Mouse (Mus musculus) limb, embryonic 10.5 days (tissue): ENCODE data around the gene Dact3. TPM values are rescaled to one million over a fixed set of nuclear protein-coding genes. Genes with fewer than 3 reads are reported as not detected.

Experiments
- DNase-seq: peaks from one replicate; pipeline ENCODE4 v3.0.0-alpha.2; 2017; ENCODE audit warnings: low spot score
- H3K27ac ChIP-seq: fragments of 300-500 bp; sonication (generic); 2 replicates; pipeline ENCODE4 v1.5.1; 2016; ENCODE audit warnings: mild to moderate bottlenecking
- H3K27me3 ChIP-seq: fragments of 300-500 bp; sonication (generic); 2 replicates; pipeline ENCODE4 v1.6.1; 2016; ENCODE audit warnings: low read depth, mild to moderate bottlenecking; ENCODE audit not compliant: poor library complexity, severe bottlenecking
- H3K36me3 ChIP-seq: fragments of 300-500 bp; sonication (generic); 2 replicates; pipeline ENCODE4 v1.6.1; 2016; ENCODE audit warnings: mild to moderate bottlenecking, moderate library complexity
- H3K4me1 ChIP-seq: fragments of 300-500 bp; sonication (generic); 2 replicates; pipeline ENCODE4 v1.6.1; 2016
- H3K4me3 ChIP-seq: fragments of 300-500 bp; sonication (generic); 2 replicates; pipeline ENCODE4 v1.5.1; 2016; ENCODE audit warnings: mild to moderate bottlenecking, moderate library complexity
- H3K9me3 ChIP-seq: fragments of 300-500 bp; sonication (generic); replicated peaks from 2 replicates; pipeline ENCODE4 v1.6.1; 2016; ENCODE audit warnings: mild to moderate bottlenecking
- WGBS: fragments of 180-500 bp; shearing (Covaris S2); methylation state at CpG from one replicate; pipeline ENCODE4 v1.1.7; 2016; 5-methylcytosine and 5-hydroxymethylcytosine counted together
- polyA plus RNA-seq: library from polyadenylated mRNA; unstranded; fragments of >200 nt; fragmentation: Nextera tagmentation; extraction: Ambion mirVana; gene quantifications from 2 replicates; pipeline ENCODE4 v1.2.1, GENCODE M21; 2016

The Dact3 gene
- polyA plus RNA-seq, 1 experiment from 2014 or later, result 8.2 TPM

GRCm38 (mm10) chr7:16869497-16869896 lies 5.6 kb upstream of the Dact3 start:
- DNase-seq, result peak; percentile 61
- no peaks in the 10 kb centered on the region for H3K9me3 ChIP-seq
- peaks cover 22% of the 10 kb centered on the region for H3K4me1 ChIP-seq
- WGBS, result 12% methylated on average over 16 of the region's 16 CpGs
- H3K27ac ChIP-seq, result peak overlapping the region; percentile 32; the same call in 1 of the 2 replicates
- H3K36me3 ChIP-seq, result peaks cover 70% of the 10 kb centered on the region
- H3K4me3 ChIP-seq, result peak overlapping the region; percentile 41
- no peaks in the 10 kb centered on the region for H3K27me3 ChIP-seq

GRCm38 (mm10) chr7:16871600-16871999 lies 3.5 kb upstream of the Dact3 start:
- H3K36me3 ChIP-seq, result peaks cover 50% of the 10 kb centered on the region
- no peak overlapping the region for H3K4me3 ChIP-seq
- H3K9me3 ChIP-seq, result no peaks in the 10 kb centered on the region
- peaks cover 24% of the 10 kb centered on the region for H3K4me1 ChIP-seq
- WGBS, result 79% methylated on average over 10 of the region's 10 CpGs
- no peaks in the 10 kb centered on the region for H3K27me3 ChIP-seq
- no peak for DNase-seq
- no peak overlapping the region for H3K27ac ChIP-seq

- H3K27me3 ChIP-seq, result no peaks in the 10 kb centered on the region
- no peak for DNase-seq
- H3K4me1 ChIP-seq, result peaks cover 33% of the 10 kb centered on the region
- H3K27ac ChIP-seq, result no peak overlapping the region
- H3K9me3 ChIP-seq, result no peaks in the 10 kb centered on the region
- H3K4me3 ChIP-seq, result no peak overlapping the region
- peaks cover 42% of the 10 kb centered on the region for H3K36me3 ChIP-seq
- 95% methylated on average over 9 of the region's 9 CpGs for WGBS
These were observed 2.6 kb upstream of the Dact3 start for GRCm38 (mm10) chr7:16872478-16872877.

DNA sequence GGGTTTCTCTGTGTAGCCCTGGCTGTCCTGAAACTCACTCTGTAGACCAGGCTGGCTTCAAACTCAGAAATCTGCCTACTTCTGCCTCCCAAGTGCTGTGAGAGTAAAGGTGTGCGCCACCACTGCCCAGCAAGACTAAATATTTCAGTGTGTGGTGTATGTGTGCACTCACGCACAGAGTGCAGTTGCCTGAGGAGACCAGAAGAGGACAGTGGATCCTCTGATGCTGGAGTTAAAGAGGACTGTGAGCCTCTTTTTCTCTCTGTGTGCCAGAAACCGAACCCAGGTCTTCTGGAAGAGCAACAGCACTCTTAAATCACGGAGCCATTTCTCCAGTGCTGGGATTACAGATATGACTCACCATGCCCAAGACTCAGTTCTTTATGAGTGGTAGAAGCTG lies 1.7 kb upstream of the Dact3 start:
- no peak for DNase-seq
- Histone ChIP-seq H3K9me3 (no peaks in the 10 kb centered on the region), H3K36me3 (peaks cover 44% of the 10 kb centered on the region), H3K27me3 (no peaks in the 10 kb centered on the region), H3K4me1 (peaks cover 42% of the 10 kb centered on the region), H3K27ac (no peak overlapping the region), H3K4me3 (0 out of 2 replicates have a peak overlapping the region, but pooled peaks have one; percentile 4)
- 94% methylated on average over 4 of the region's 4 CpGs for WGBS

- Histone ChIP-seq H3K9me3 (no peaks in the 10 kb centered on the region), H3K4me1 (peaks cover 45% of the 10 kb centered on the region), H3K27ac (peak overlapping the region; percentile 96), H3K36me3 (peaks cover 47% of the 10 kb centered on the region), H3K27me3 (no peaks in the 10 kb centered on the region), H3K4me3 (peak overlapping the region; percentile 94)
- WGBS, result 4% methylated on average over 17 of the region's 17 CpGs
- DNase-seq, result peak; percentile 84
These were observed 927 bp upstream of the Dact3 start for GRCm38 (mm10) chr7:16874190-16874589.

DNA sequence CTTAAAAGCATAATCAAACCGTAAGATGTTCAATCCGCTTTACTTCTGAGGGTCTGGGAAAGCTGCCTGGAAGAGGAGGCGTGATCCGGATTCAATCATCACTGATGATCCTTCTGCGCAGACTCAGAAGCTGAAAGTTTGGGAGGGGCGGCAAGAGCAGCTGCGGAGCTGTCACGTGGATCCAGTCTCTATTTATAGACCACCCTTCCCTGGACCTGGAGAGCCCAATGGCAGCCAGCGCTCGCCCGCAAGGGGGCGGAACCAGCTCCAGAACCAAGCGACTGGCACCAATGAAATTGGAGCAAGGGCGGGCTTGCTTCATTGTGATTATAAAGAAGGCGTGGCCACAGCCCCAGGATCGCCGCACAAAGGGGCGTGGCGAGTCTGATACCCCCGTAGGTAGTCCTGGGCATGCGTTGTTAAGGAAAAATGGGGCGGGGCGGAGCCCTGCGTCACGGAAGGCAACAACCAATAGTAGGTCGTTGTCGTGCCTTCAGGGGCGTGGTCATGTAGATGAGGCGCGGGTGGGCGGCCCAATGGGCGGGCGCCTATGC lies 284 bp upstream of the Dact3 start:
- WGBS, result under 1% methylated on average over 33 of the region's 33 CpGs
- Histone ChIP-seq H3K4me3 (peak overlapping the region; percentile 94), H3K4me1 (peaks cover 43% of the 10 kb centered on the region), H3K36me3 (peaks cover 46% of the 10 kb centered on the region), H3K9me3 (no peaks in the 10 kb centered on the region), H3K27me3 (no peaks in the 10 kb centered on the region), H3K27ac (peak overlapping the region; percentile 96)
- peak; percentile 99 for DNase-seq

DNA sequence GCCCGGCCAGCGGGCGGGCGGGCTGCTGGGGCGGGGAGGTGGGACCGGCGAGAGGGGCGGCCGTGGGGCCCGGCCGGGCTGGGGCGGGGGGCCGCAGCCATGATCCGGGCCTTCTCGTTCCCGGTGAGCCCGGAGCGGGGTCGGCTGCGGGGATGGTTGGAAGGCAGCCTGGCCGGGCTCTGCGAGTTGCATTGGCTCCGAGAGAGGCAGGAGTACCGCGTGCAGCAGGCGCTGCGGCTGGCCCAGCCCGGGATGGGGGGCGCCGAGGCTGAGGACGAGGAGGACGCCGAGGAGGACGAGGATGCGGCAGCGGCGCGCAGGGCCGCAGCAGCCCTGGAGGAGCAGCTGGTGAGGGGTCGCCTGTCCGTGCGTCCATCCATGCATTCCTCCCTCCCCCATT lies 209 bp downstream of the Dact3 start:
- Histone ChIP-seq H3K4me3 (peak overlapping the region; percentile 94), H3K27me3 (no peaks in the 10 kb centered on the region), H3K27ac (peak overlapping the region; percentile 96), H3K9me3 (no peaks in the 10 kb centered on the region), H3K36me3 (peaks cover 44% of the 10 kb centered on the region), H3K4me1 (peaks cover 43% of the 10 kb centered on the region)
- WGBS, result under 1% methylated on average over 42 of the region's 42 CpGs
- no peak for DNase-seq

GRCm38 (mm10) chr7:16876006-16876405 lies 889 bp downstream of the Dact3 start:
- peaks cover 43% of the 10 kb centered on the region for H3K4me1 ChIP-seq
- WGBS, result 1% methylated on average over 11 of the region's 11 CpGs

DNA sequence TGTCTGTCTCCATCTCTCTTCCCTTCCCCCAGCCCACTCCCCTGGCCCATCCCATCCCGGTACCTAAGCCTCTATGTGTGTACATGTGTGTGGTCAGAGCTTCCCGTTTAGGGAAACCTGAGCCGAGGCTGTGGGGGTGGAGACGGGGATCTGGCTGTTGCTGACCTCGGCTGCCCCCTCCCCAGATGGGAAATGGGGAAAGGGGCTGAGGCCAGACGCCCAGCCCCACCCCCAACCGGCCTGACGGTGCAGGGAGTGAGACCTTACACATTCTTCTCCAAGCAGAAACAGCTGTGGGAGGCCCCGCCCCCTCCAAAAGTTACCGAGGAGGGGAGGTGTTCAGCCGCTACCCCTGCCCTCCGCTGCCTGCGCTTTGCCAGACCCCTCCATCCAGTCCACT lies 1.5 kb downstream of the Dact3 start:
- peak overlapping the region; percentile 94 for H3K4me3 ChIP-seq
- peaks cover 44% of the 10 kb centered on the region for H3K36me3 ChIP-seq
- peak overlapping the region; percentile 96 for H3K27ac ChIP-seq
- WGBS, result under 1% methylated on average over 13 of the region's 13 CpGs
- H3K4me1 ChIP-seq, result peaks cover 47% of the 10 kb centered on the region
- peak; percentile 97 for DNase-seq
- H3K27me3 ChIP-seq, result no peaks in the 10 kb centered on the region
- no peaks in the 10 kb centered on the region for H3K9me3 ChIP-seq

More at GRCm38 (mm10) chr7:16876006-16876405, 889 bp downstream of the Dact3 start:
- Histone ChIP-seq H3K4me3 (peak overlapping the region; percentile 94), H3K36me3 (peaks cover 44% of the 10 kb centered on the region), H3K27ac (peak overlapping the region; percentile 96), H3K9me3 (no peaks in the 10 kb centered on the region), H3K27me3 (no peaks in the 10 kb centered on the region)
- peak; percentile 58 for DNase-seq

DNA sequence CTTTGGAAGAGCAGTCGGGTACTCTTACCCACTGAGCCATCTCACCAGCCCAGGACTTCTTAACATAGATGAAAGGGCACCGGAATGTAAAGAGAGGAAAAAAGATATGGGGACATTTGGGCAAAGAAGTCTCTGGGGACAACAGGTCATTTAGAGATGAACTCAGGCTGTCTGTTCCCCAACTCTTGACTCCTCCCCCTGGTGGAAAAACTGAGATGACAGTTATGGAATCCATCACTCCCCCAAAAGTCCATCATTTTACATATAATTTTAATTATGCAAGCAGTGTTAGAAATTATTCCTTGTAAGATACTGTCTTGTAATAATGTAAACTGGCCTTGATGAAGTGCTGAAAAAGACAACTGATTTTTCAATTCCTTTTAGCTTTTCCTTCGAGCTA lies 2.6 kb downstream of the Dact3 start:
- H3K9me3 ChIP-seq, result no peaks in the 10 kb centered on the region
- 91% methylated on average over 3 of the region's 3 CpGs for WGBS
- H3K27ac ChIP-seq, result 0 out of 2 replicates have a peak overlapping the region, but pooled peaks have one; percentile 96
- no peaks in the 10 kb centered on the region for H3K27me3 ChIP-seq
- H3K4me3 ChIP-seq, result no peak overlapping the region
- H3K4me1 ChIP-seq, result peaks cover 47% of the 10 kb centered on the region
- H3K36me3 ChIP-seq, result peaks cover 45% of the 10 kb centered on the region
- no peak for DNase-seq

- Histone ChIP-seq H3K4me3 (peak overlapping the region; percentile 30), H3K36me3 (peaks cover 67% of the 10 kb centered on the region), H3K4me1 (peaks cover 54% of the 10 kb centered on the region)
These were observed 4.9 kb downstream of the Dact3 start for GRCm38 (mm10) chr7:16879796-16880547.

GRCm38 (mm10) chr7:16880615-16881014 lies 5.5 kb downstream of the Dact3 start:
- Histone ChIP-seq H3K27ac (peak overlapping the region; percentile 96), H3K36me3 (peaks cover 74% of the 10 kb centered on the region), H3K4me1 (peaks cover 56% of the 10 kb centered on the region), H3K9me3 (peaks cover 9% of the 10 kb centered on the region), H3K27me3 (peaks cover 19% of the 10 kb centered on the region), H3K4me3 (peak overlapping the region; percentile 30)
- 17% methylated on average over 5 of the region's 5 CpGs for WGBS
- DNase-seq, result no peak

More at GRCm38 (mm10) chr7:16879796-16880547, 4.9 kb downstream of the Dact3 start:
- WGBS, result 19% methylated on average over 9 of the region's 9 CpGs
- peak; percentile 88 for DNase-seq
- Histone ChIP-seq H3K9me3 (peaks cover 4% of the 10 kb centered on the region), H3K27me3 (peaks cover 12% of the 10 kb centered on the region; the same call in 1 of the 2 replicates), H3K27ac (peak overlapping the region; percentile 96)

DNA sequence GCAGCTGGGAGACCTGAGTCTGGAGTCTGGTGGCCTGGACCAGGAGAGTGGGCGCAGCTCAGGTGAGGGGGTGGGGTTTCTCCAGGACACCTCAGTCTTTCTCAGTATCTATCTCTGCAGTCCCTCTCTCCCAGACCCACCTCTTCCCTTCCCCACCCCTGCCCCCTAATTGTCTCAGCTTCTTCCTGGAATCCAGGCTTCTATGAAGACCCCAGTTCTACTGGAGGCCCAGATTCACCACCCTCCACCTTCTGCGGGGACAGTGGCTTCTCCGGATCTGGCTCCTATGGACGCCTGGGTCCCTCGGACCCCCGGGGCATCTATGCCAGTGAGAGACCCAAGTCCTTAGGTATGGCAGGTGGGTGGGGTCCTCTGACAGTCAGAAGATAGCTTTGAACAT lies 8.0 kb downstream of the Dact3 start:
- H3K27ac ChIP-seq, result no peak overlapping the region
- DNase-seq, result no peak
- peaks cover 93% of the 10 kb centered on the region for H3K36me3 ChIP-seq
- peaks cover 18% of the 10 kb centered on the region for H3K9me3 ChIP-seq
- no peak overlapping the region for H3K4me3 ChIP-seq
- peaks cover 39% of the 10 kb centered on the region for H3K4me1 ChIP-seq
- WGBS, result 94% methylated on average over 6 of the region's 6 CpGs
- peaks cover 31% of the 10 kb centered on the region for H3K27me3 ChIP-seq
